Mouse (Mus musculus) cerebellum, postnatal 10 days (tissue): ENCODE results near the gene Gm37240.

Source experiments
- DNase-seq, 2 experiments: peaks; one replicate each; pipeline ENCODE4 v3.0.0; 2021; ENCODE audit warnings: mixed read lengths in 2 of 2

Gene Gm37240

GRCm38 (mm10) chr3:84478896-84479292 lies 1408.4 kb downstream of the Gm37240 start:
- no peak for DNase-seq

- DNase-seq: no peak
Observed at GRCm38 (mm10) chr3:84478195-84478594, 1409.1 kb downstream of the Gm37240 start.

- no peak for DNase-seq
Observed at GRCm38 (mm10) chr3:84477498-84477897, 1409.8 kb downstream of the Gm37240 start.

GRCm38 (mm10) chr3:84474981-84475775 lies 1412.1 kb downstream of the Gm37240 start:
- no peak for DNase-seq

- no peak for DNase-seq
Observed at GRCm38 (mm10) chr3:84474398-84474797, 1412.9 kb downstream of the Gm37240 start.

- DNase-seq: no peak
Observed at GRCm38 (mm10) chr3:84472955-84473354, 1414.4 kb downstream of the Gm37240 start.

- no peak for DNase-seq
Observed at GRCm38 (mm10) chr3:84472527-84472926, 1414.8 kb downstream of the Gm37240 start.

GRCm38 (mm10) chr3:84471146-84471545 lies 1416.2 kb downstream of the Gm37240 start:
- DNase-seq: no peak

- no peak for DNase-seq
Observed at GRCm38 (mm10) chr3:84468111-84468453, 1419.2 kb downstream of the Gm37240 start.

- DNase-seq: no peak
Observed at GRCm38 (mm10) chr3:84467419-84468110, 1419.8 kb downstream of the Gm37240 start.

- DNase-seq: no peak
Observed at GRCm38 (mm10) chr3:84465822-84466500, 1421.4 kb downstream of the Gm37240 start.

GRCm38 (mm10) chr3:84461687-84462086 lies 1425.6 kb downstream of the Gm37240 start:
- no peak for DNase-seq

- DNase-seq: no peak
Observed at GRCm38 (mm10) chr3:84460952-84461351, 1426.4 kb downstream of the Gm37240 start.

GRCm38 (mm10) chr3:84460499-84460898 lies 1426.8 kb downstream of the Gm37240 start:
- DNase-seq: peak in 1 of 2 experiments; percentile 9

GRCm38 (mm10) chr3:84455733-84456417 lies 1431.4 kb downstream of the Gm37240 start:
- DNase-seq: peak; percentile 42 to 60

- no peak for DNase-seq
Observed at GRCm38 (mm10) chr3:84450651-84451050, 1436.7 kb downstream of the Gm37240 start.

GRCm38 (mm10) chr3:84449015-84449414 lies 1438.3 kb downstream of the Gm37240 start:
- no peak for DNase-seq

- peak in 1 of 2 experiments; percentile 64 for DNase-seq
Observed at GRCm38 (mm10) chr3:84447803-84448202, 1439.5 kb downstream of the Gm37240 start.
